Mouse (Mus musculus) neural tube, embryonic 11.5 days (tissue): ENCODE measurements at regions not wholly inside any gene's neighbourhood (a gene's known extent, or its start where the extent isn't known, plus 50 kb on each side); places are given as distances from the start of the nearest gene placed in this dataset.

Experiments used
- ATAC-seq: fragments of 200-750 bp; cut with Nextera tagmentation; 2 replicates; pipeline ENCODE4 v1.8.0; 2017; ENCODE audit warnings: moderate number of reproducible peaks, mild to moderate bottlenecking, moderate TSS enrichment, moderate library complexity; ENCODE audit not compliant: insufficient read depth, low FRiP score, low TSS enrichment
- DNase-seq: peaks from one replicate; pipeline ENCODE4 v3.0.0-alpha.2; 2015; ENCODE audit warnings: low spot score
- H3K27ac ChIP-seq: fragments of 300-500 bp; sonication (generic); 2 replicates; pipeline ENCODE4 v1.5.1; 2014; ENCODE audit warnings: low read depth, mild to moderate bottlenecking, low read length
- H3K27me3 ChIP-seq: fragments of 300-500 bp; sonication (generic); 2 replicates; pipeline ENCODE4 v1.6.1; 2014; ENCODE audit warnings: mild to moderate bottlenecking, low read length, mixed read lengths; ENCODE audit not compliant: control insufficient read depth, insufficient read depth
- H3K36me3 ChIP-seq: fragments of 300-500 bp; sonication (generic); 2 replicates; pipeline ENCODE4 v1.6.1; 2014; ENCODE audit warnings: mild to moderate bottlenecking, low read length, moderate library complexity, mixed read lengths; ENCODE audit not compliant: control insufficient read depth, insufficient read depth
- H3K4me1 ChIP-seq: fragments of 300-500 bp; sonication (generic); 2 replicates; pipeline ENCODE4 v1.6.1; 2014; ENCODE audit warnings: low read length, mixed read lengths; ENCODE audit not compliant: control insufficient read depth, insufficient read depth
- H3K4me2 ChIP-seq: fragments of 300-500 bp; sonication (generic); 2 replicates; pipeline ENCODE4 v1.6.1; 2014; ENCODE audit warnings: low read depth, mild to moderate bottlenecking, moderate library complexity
- H3K4me3 ChIP-seq: fragments of 300-500 bp; sonication (generic); 2 replicates; pipeline ENCODE4 v1.5.1; 2014; ENCODE audit warnings: low read depth, low read length
- H3K9ac ChIP-seq: fragments of 300-500 bp; sonication (generic); 2 replicates; pipeline ENCODE4 v1.6.1; 2014; ENCODE audit warnings: mild to moderate bottlenecking, low read length
- H3K9me3 ChIP-seq: fragments of 300-500 bp; sonication (generic); 2 replicates; pipeline ENCODE4 v1.6.1; 2016; ENCODE audit warnings: low read length; ENCODE audit not compliant: control insufficient read depth
- WGBS: fragments of 180-500 bp; shearing (Covaris S2); extraction: QIAGEN DNeasy Blood & Tissue Kit; methylation state at CpG from one replicate; pipeline ENCODE4 v1.1.7; 2014; 5-methylcytosine and 5-hydroxymethylcytosine counted together

DNA sequence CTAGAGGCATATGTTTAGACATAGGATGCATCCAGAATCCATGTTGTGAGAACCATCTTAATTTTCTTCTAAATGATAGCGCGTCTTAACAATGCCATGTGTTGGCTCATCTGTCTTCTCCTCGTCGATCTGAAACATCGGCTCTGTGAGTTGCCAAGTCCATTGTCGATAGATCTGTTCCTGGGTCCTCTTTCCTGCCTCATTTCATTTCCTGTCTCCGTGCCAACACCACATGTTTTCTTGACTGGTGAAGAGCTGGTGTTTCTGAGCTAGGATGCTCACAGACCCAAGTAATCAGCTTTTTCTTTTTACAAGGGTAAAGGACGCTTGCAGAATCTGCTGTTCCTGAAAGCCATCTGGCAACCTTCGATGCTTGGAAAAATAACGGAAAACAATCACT lies 79.5 kb upstream of the 2410004P03Rik start:
- DNase-seq (no peak), ATAC-seq (no peak)
- H3K4me1 ChIP-seq = 0 out of 2 replicates have a peak, but pooled peaks cover 3% of the 10 kb centered on the region
- H3K36me3 ChIP-seq = no peaks in the 10 kb centered on the region
- H3K4me2 ChIP-seq = no peak overlapping the region
- no peak overlapping the region for H3K27ac ChIP-seq
- H3K9ac ChIP-seq = no peak overlapping the region
- H3K9me3 ChIP-seq = no peaks in the 10 kb centered on the region
- no peaks in the 10 kb centered on the region for H3K27me3 ChIP-seq
- no peak overlapping the region for H3K4me3 ChIP-seq
- WGBS = 71% methylated on average over 10 of the region's 10 CpGs

DNA sequence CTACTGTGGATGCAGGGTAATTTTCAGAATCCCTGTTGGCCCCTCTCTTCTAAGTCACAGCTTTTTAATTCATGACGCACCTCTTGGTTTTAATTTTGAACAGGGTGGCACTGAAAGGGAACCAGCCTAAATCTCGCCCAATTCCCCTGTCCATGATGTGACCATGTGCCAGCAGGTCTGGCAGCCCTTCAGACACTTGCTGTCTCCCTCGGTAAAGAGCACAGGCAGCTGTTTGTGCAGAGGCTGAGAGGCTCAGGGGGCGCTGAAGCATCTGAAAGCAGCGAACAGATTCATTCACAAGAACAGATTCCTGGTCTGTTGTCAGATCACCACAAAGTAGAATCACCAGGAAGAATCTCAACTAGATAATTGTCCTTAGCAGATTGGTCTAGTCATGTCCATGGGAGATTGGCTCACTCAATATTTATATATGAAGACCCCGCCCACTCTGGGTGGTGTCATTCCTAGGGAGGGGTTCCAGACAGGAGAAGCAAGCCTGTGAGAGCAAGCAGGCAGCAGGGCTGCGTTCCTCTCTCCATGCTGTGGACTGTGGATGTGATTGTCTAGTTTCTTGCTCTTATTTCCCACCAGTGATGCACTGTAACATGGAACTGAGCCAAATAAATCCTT lies 78.3 kb upstream of the 2410004P03Rik start:
- no peak overlapping the region for H3K9ac ChIP-seq
- 0 out of 2 replicates have a peak, but pooled peaks cover 3% of the 10 kb centered on the region for H3K4me1 ChIP-seq
- whole genome bisulfite sequencing = 49% methylated on average over 7 of the region's 7 CpGs
- no peak overlapping the region for H3K4me3 ChIP-seq
- H3K4me2 ChIP-seq = no peak overlapping the region
- no peaks in the 10 kb centered on the region for H3K36me3 ChIP-seq
- DNase-seq = no peak
- H3K9me3 ChIP-seq = no peaks in the 10 kb centered on the region
- no peak overlapping the region for H3K27ac ChIP-seq
- no peaks in the 10 kb centered on the region for H3K27me3 ChIP-seq
- ATAC-seq = no peak

DNA sequence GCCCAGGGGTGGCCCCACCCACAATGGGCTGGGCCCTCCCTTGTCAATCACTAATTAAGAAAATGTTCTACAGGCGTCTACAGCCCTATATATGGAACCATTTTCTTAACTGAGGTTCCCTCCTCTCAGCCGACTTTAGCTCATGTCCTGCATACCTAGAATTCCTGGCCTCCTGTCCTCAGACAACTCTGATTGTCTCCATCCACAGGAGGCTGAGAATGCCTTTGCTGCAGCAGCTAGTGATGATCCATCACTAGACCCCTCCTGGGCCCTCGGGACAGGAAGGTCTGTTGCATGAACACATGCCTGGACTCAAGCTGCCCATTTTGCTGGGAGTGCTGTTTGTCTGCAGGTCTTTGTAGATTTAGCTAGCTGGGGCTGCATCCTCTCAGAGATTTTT lies 75.9 kb upstream of the 2410004P03Rik start:
- no peak for DNase-seq
- no peak overlapping the region for H3K9ac ChIP-seq
- no peaks in the 10 kb centered on the region for H3K27me3 ChIP-seq
- H3K4me2 ChIP-seq = no peak overlapping the region
- H3K27ac ChIP-seq = no peak overlapping the region
- H3K9me3 ChIP-seq = no peaks in the 10 kb centered on the region
- ATAC-seq = no peak
- whole genome bisulfite sequencing = 33% methylated on average over 3 of the region's 3 CpGs
- no peak overlapping the region for H3K4me3 ChIP-seq
- no peaks in the 10 kb centered on the region for H3K4me1 ChIP-seq
- H3K36me3 ChIP-seq = no peaks in the 10 kb centered on the region

DNA sequence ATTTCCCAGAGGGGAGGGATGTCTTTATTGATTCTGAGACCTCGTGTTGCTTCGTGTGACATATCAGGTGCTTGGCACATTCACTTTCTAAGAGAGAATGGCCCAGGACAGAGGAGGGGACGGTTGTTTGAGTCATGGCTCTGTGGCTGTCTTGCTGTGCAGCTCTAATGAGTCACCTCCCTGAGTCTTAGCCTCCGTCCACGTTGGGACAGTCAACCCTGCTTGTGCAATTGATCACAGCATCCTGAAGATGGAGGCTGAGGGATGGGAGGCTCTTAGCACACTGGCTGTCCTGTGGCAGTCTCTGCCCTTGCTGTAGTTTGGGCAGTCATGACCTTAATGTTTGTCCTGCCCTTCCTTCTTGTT lies 73.7 kb upstream of the 2410004P03Rik start:
- no peak overlapping the region for H3K4me2 ChIP-seq
- H3K4me1 ChIP-seq = no peaks in the 10 kb centered on the region
- H3K27ac ChIP-seq = no peak overlapping the region
- H3K9ac ChIP-seq = no peak overlapping the region
- 80% methylated on average over 5 of the region's 5 CpGs for WGBS
- H3K27me3 ChIP-seq = no peaks in the 10 kb centered on the region
- no peaks in the 10 kb centered on the region for H3K36me3 ChIP-seq
- no peaks in the 10 kb centered on the region for H3K9me3 ChIP-seq
- ATAC-seq (no peak), DNase-seq (no peak)
- no peak overlapping the region for H3K4me3 ChIP-seq

DNA sequence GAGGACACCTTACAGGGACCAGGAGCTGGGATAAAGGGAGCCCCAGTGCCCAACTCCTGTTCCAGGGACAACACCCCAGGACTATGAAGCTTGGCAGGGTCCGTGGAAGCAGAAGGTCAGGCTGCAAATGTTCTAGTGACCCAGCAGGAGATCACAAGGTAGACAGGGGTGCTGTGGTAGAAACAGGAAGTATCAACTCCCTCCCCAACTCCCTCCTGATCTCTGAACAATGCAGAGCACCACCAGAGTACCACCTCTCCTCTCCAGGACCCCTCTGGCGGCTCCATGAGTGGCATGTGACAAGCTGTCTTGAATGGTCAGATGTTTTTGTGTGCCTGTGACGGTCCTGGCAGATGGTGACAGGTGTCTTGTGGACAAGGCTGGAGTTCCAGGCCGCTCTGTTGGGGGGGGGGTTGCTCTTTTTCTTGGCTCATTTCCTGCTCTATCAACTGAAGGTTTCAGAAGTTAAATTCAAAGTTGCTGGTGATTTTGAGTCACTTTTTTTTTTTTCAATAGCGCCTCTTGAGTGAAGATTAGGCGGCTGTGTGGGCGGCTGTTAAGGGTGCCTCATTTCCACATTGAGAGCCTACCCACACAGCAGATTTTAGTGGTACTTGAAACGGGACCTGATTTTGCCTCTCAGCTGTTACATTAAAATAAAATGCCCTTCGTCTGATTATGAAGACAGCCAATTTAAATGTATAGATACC lies 73.1 kb upstream of the 2410004P03Rik start:
- no peaks in the 10 kb centered on the region for H3K36me3 ChIP-seq
- H3K4me2 ChIP-seq = no peak overlapping the region
- no peak for DNase-seq
- no peaks in the 10 kb centered on the region for H3K9me3 ChIP-seq
- H3K27ac ChIP-seq = no peak overlapping the region
- no peak for ATAC-seq
- H3K27me3 ChIP-seq = no peaks in the 10 kb centered on the region
- H3K4me1 ChIP-seq = no peaks in the 10 kb centered on the region
- no peak overlapping the region for H3K4me3 ChIP-seq
- no peak overlapping the region for H3K9ac ChIP-seq
- WGBS = 82% methylated on average over 9 of the region's 9 CpGs

DNA sequence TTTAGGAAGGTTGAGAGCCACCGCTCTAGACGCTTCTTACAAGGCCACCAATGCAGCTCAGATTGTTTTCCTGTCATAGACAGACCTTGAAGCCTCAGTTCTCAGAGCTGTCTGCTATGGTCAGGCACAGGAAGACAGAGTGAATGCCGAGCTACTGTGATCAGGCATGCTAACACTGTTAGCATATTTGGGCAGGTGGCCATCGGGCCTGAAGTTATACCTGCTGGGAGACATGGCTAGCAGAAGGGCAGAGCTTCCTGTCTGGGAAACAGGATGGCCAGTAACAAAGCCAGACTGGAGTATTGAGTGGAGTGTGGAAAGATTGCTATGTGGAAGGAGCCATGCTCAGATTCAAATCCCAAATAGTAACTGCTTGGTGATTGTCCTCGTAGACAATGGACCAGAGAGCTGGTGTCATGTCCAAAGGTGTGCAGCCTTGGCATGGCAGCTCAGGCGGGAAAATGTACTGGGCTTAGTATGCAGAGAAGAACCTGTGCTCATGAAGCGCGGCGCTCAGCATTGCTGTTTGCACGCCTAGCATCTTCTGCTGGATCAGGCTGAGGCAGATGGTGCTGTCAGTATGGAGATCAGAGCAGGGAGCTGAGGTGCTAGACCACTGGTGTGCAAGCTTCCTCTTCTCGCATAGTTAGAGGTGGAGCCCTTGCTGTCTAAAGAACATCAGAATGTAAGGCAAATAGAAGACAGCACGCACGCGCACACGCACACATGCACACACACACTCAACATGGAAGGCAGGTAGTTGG lies 60.3 kb upstream of the 2410004P03Rik start:
- WGBS = 93% methylated on average over 15 of the region's 15 CpGs
- no peak for ATAC-seq
- Histone ChIP-seq H3K9me3 (no peaks in the 10 kb centered on the region), H3K4me1 (no peaks in the 10 kb centered on the region), H3K9ac (no peak overlapping the region), H3K4me2 (no peak overlapping the region), H3K36me3 (no peaks in the 10 kb centered on the region), H3K27me3 (no peaks in the 10 kb centered on the region), H3K4me3 (no peak overlapping the region), H3K27ac (no peak overlapping the region)
- DNase-seq = no peak

DNA sequence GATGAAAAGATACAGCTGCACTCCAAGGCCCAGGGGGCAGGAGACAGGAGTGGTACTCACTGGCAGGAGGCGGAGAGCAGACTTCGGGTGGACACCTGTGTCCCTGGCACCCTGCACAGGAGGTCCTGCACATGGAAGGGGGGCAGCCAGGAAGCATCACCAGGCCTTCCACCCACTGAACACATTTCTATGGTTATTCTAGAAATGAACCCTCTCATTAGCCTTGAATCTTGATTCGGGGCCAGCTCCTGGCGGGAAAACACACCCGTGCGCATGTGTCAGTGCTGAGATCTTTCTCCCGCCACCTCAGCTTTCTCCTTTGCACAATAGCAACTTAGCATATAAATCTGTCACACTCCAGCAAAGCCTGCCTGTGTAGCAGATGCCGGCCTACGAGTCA lies 58.3 kb upstream of the 2410004P03Rik start:
- 55% methylated on average over 9 of the region's 9 CpGs for WGBS
- H3K9me3 ChIP-seq = no peaks in the 10 kb centered on the region
- no peaks in the 10 kb centered on the region for H3K4me1 ChIP-seq
- no peak for ATAC-seq
- H3K36me3 ChIP-seq = no peaks in the 10 kb centered on the region
- no peak overlapping the region for H3K27ac ChIP-seq
- no peak for DNase-seq
- no peak overlapping the region for H3K4me2 ChIP-seq
- no peaks in the 10 kb centered on the region for H3K27me3 ChIP-seq
- H3K4me3 ChIP-seq = no peak overlapping the region
- H3K9ac ChIP-seq = no peak overlapping the region

DNA sequence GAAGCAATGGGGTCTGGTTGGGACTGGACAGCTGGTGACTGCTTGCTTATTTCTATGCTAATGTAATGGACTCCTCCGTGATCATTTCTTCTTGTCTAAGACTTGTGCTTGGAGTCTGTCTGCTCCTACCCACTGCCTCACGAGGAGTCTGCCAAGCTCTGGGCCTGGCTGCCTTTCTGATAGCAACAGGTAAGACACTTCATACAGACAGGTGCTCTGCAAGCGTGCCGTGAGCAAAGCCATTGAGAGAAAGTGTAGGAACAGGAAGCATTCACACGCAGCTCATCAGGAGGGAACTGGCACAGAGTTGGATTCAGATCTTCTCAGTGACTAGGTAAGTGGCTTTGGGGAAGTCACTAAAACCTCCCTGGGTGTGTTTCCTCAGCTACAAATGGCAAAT lies 57.6 kb upstream of the 2410004P03Rik start:
- no peak overlapping the region for H3K9ac ChIP-seq
- WGBS = 75% methylated on average over 5 of the region's 5 CpGs

DNA sequence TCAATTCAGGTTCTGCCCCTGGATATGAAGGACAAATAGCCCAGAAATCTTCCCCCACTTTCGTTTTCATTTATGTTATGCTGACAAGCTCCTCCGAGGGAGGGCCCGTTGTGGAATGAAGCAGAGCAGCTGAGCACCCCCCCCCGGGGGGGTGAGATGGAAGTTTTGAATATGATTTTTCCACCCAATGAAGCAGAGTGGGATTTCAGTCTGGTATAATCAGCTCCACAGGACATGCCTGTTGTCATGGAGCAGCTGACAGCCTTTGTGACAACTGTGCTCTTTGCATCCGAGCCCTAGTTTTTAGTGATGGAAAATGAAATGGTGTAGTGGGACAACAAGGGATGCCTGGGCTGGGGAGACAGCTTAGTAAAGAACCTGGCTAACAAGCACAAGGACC lies 52.4 kb upstream of the 2410004P03Rik start:
- H3K36me3 ChIP-seq = no peaks in the 10 kb centered on the region
- H3K9ac ChIP-seq = no peak overlapping the region
- no peak overlapping the region for H3K4me3 ChIP-seq
- H3K27ac ChIP-seq = no peak overlapping the region
- H3K4me1 ChIP-seq = no peaks in the 10 kb centered on the region
- WGBS = 73% methylated on average over 5 of the region's 5 CpGs
- no peak for DNase-seq
- ATAC-seq = no peak
- H3K27me3 ChIP-seq = no peaks in the 10 kb centered on the region
- H3K4me2 ChIP-seq = no peak overlapping the region
- H3K9me3 ChIP-seq = no peaks in the 10 kb centered on the region

More for the DNA sequence above, 57.6 kb upstream of the 2410004P03Rik start:
- no peak overlapping the region for H3K27ac ChIP-seq
- ATAC-seq = no peak
- H3K9me3 ChIP-seq = no peaks in the 10 kb centered on the region
- no peak overlapping the region for H3K4me3 ChIP-seq
- DNase-seq = no peak
- no peaks in the 10 kb centered on the region for H3K4me1 ChIP-seq
- H3K27me3 ChIP-seq = no peaks in the 10 kb centered on the region
- H3K36me3 ChIP-seq = no peaks in the 10 kb centered on the region
- H3K4me2 ChIP-seq = no peak overlapping the region
